Mouse (Mus musculus) ES-Bruce4 (cell line): ENCODE data around the gene Matk. TPM values are rescaled to one million over a fixed set of nuclear protein-coding genes. Genes with fewer than 3 reads are reported as not detected.

Source experiments
- H3K27ac ChIP-seq: 2 replicates; pipeline ENCODE4 v1.5.1; 2012; ENCODE audit warnings: low read length, inconsistent platforms; ENCODE audit not compliant: insufficient read depth
- H3K27me3 ChIP-seq: 2 replicates; pipeline ENCODE4 v1.6.1; 2012; ENCODE audit warnings: mild to moderate bottlenecking, low read length, inconsistent platforms; ENCODE audit not compliant: control insufficient read depth, poor library complexity, insufficient read depth, severe bottlenecking
- H3K36me3 ChIP-seq: 2 replicates; pipeline ENCODE4 v1.6.1; 2012; ENCODE audit warnings: inconsistent platforms, mild to moderate bottlenecking, low read length, moderate library complexity; ENCODE audit not compliant: control insufficient read depth, poor library complexity, insufficient read depth, severe bottlenecking
- H3K4me1 ChIP-seq: one replicate; pipeline ENCODE4 v1.8.1; 2011; ENCODE audit warnings: low read length; ENCODE audit not compliant: control insufficient read depth, insufficient read depth
- H3K4me3 ChIP-seq: 2 replicates; pipeline ENCODE4 v1.5.1; 2011; ENCODE audit warnings: low read depth, mild to moderate bottlenecking, low read length
- H3K9ac ChIP-seq: 2 replicates; pipeline ENCODE4 v1.6.1; 2012; ENCODE audit warnings: low read depth, mild to moderate bottlenecking, inconsistent platforms; ENCODE audit not compliant: poor library complexity, severe bottlenecking
- H3K9me3 ChIP-seq: replicated peaks from 2 replicates; pipeline ENCODE4 v1.6.1; 2012; ENCODE audit warnings: mild to moderate bottlenecking, low read length, inconsistent platforms; ENCODE audit not compliant: control insufficient read depth, poor library complexity, insufficient read depth, severe bottlenecking
- CTCF ChIP-seq: IDR thresholded peaks from one replicate; pipeline ENCODE4 v1.8.1; 2011; ENCODE audit warnings: low read depth, low read length
- EP300 ChIP-seq: IDR thresholded peaks from 2 replicates; pipeline ENCODE4 v1.6.1; 2011; ENCODE audit warnings: low read depth, low read length; ENCODE audit not compliant: insufficient read depth
- POLR2A ChIP-seq: IDR thresholded peaks from one replicate; pipeline ENCODE4 v1.8.1; 2011; ENCODE audit warnings: low read length; ENCODE audit not compliant: insufficient read depth
- polyA plus RNA-seq: library from polyadenylated mRNA; stranded (reverse); fragments of >200 nt; gene quantifications from 2 replicates; pipeline ENCODE4 v1.2.4, GENCODE M21; 2011; ENCODE audit warnings: low read depth; ENCODE audit not compliant: missing spikeins, insufficient read depth, insufficient read length

The Matk gene
- polyA plus RNA-seq, 1 experiment = 1.1 TPM

DNA sequence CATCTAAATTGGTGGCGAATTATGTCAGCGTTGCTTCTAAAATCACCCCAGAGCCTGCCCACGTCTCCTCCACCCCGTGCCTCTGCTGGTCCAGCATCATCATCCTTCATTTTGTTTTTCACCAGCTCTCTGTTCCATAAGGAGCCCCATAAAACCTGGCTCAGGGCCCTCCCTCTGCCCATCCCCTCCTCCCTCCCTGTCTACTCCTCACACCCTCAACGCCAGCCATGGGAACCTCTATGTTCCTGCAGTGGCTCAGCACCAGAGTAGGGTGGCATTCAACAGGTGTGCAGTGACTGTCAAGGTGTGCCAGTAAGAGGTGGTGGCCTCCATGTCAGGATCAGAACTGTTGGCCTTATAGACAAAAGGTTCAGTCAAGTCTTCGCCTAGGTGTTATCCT lies 42.5 kb downstream of the Matk start:
- H3K4me3 ChIP-seq = no peak overlapping the region
- H3K9ac ChIP-seq = no peak overlapping the region
- H3K27ac ChIP-seq = no peak overlapping the region
- H3K36me3 ChIP-seq = no peaks in the 10 kb centered on the region
- no peaks in the 10 kb centered on the region for H3K27me3 ChIP-seq
- no peaks in the 10 kb centered on the region for H3K9me3 ChIP-seq
- peaks cover 4% of the 10 kb centered on the region for H3K4me1 ChIP-seq
- no peak for TF ChIP-seq POLR2A
- TF ChIP-seq CTCF = no peak
- TF ChIP-seq EP300 = no peak

DNA sequence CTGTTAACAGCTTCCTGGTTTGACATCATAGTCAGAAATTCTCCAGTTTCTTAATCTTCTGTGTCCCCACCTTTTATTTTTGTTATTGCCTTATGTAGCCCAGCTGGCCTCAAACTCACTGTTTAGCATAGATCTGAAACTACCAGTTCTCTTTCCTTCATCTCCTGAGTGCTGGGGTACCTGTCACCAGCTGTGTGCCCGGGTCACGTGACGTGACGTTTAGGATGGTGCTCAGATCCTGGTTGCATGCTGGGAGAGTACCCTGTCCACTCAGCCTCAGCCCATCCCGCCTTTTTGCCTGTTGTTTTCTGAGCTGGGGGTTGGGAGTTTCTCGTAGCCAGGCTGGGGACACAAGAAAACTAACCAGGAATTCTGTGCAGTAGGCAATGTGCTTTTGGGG lies 44.5 kb downstream of the Matk start:
- Histone ChIP-seq H3K36me3 (no peaks in the 10 kb centered on the region), H3K27ac (no peak overlapping the region)

GRCm38 (mm10) chr10:81297845-81298244 lies 45.1 kb downstream of the Matk start:
- Histone ChIP-seq H3K27me3 (no peaks in the 10 kb centered on the region), H3K4me3 (no peak overlapping the region), H3K27ac (no peak overlapping the region), H3K4me1 (peaks cover 4% of the 10 kb centered on the region), H3K9ac (no peak overlapping the region), H3K36me3 (no peaks in the 10 kb centered on the region), H3K9me3 (no peaks in the 10 kb centered on the region)
- TF ChIP-seq EP300 (no peak), POLR2A (no peak), CTCF (no peak)

More for the DNA sequence above, 44.5 kb downstream of the Matk start:
- no peak overlapping the region for H3K4me3 ChIP-seq
- no peaks in the 10 kb centered on the region for H3K27me3 ChIP-seq
- H3K9ac ChIP-seq = no peak overlapping the region
- no peak for TF ChIP-seq POLR2A
- H3K9me3 ChIP-seq = no peaks in the 10 kb centered on the region
- H3K4me1 ChIP-seq = peaks cover 4% of the 10 kb centered on the region

GRCm38 (mm10) chr10:81298369-81299100 lies 45.8 kb downstream of the Matk start:
- Histone ChIP-seq H3K4me3 (no peak overlapping the region), H3K9me3 (no peaks in the 10 kb centered on the region), H3K27ac (no peak overlapping the region), H3K27me3 (no peaks in the 10 kb centered on the region), H3K36me3 (no peaks in the 10 kb centered on the region), H3K4me1 (peaks cover 4% of the 10 kb centered on the region), H3K9ac (no peak overlapping the region)
- TF ChIP-seq EP300 (no peak), POLR2A (no peak), CTCF (no peak)

GRCm38 (mm10) chr10:81299585-81300351 lies 47.0 kb downstream of the Matk start:
- H3K36me3 ChIP-seq = no peaks in the 10 kb centered on the region
- no peak overlapping the region for H3K27ac ChIP-seq
- no peak overlapping the region for H3K9ac ChIP-seq
- peaks cover 2% of the 10 kb centered on the region for H3K4me1 ChIP-seq
- no peak overlapping the region for H3K4me3 ChIP-seq
- H3K27me3 ChIP-seq = no peaks in the 10 kb centered on the region
- H3K9me3 ChIP-seq = no peaks in the 10 kb centered on the region
- TF ChIP-seq POLR2A (no peak), CTCF (no peak), EP300 (no peak)

- TF ChIP-seq POLR2A (no peak), CTCF (no peak), EP300 (no peak)
- H3K4me1 ChIP-seq = peaks cover 2% of the 10 kb centered on the region
- H3K36me3 ChIP-seq = no peaks in the 10 kb centered on the region
- no peaks in the 10 kb centered on the region for H3K27me3 ChIP-seq
- no peak overlapping the region for H3K4me3 ChIP-seq
- no peaks in the 10 kb centered on the region for H3K9me3 ChIP-seq
- no peak overlapping the region for H3K27ac ChIP-seq
- H3K9ac ChIP-seq = no peak overlapping the region
These were observed 47.7 kb downstream of the Matk start for GRCm38 (mm10) chr10:81300352-81300907.
